Mouse (Mus musculus) stomach, postnatal 0 days (tissue): ENCODE data around the gene Zfp28.

Experiments
- CTCF ChIP-seq: IDR thresholded peaks from 2 replicates; pipeline ENCODE4 v1.5.1; 2016; ENCODE audit warnings: antibody characterized with exemption, low read depth, mild to moderate bottlenecking, moderate library complexity
- EP300 ChIP-seq: optimal IDR thresholded peaks from 2 replicates; pipeline ENCODE3; 2016; ENCODE audit warnings: antibody characterized with exemption

GRCm38 (mm10) chr7:6358121-6358520, 25.0 kb upstream of the Zfp28 start:
- TF ChIP-seq CTCF (no peak), EP300 (no peak)
